Comparison of ENCODE assay signal across 14 mouse cellular contexts in the genomic region with DNA sequence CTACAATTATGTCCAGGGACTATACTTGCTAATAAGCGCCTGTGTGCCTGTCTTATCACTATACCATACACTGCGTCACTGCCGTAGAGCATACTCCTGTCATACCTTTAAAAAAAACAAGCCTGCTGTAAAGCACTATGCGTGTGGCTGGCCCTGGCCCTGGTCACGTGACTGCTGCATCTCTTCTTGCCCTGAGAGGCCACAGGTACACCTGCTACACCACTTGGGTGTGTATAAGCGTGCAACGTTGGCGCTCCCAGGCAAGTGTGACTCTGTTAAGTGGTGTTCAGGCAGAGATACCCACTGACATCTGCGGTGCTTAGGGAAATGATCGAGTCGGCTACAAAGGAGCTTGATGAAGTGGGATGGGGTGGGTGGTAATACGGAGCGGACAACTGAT.
"Had no signal": no experiment of that assay in that cellular context is flagged by ENCODE, and none has a peak within 500 bp of the region (broad histone marks: within the 10 kb centered on the region; RNA-seq: fewer than 3 reads in every experiment).

No protein-coding gene starts in this region.

- H3K4me3 ChIP-seq: midbrain, embryonic 10.5 days; midbrain, embryonic 12.5 days; neural tube, embryonic 12.5 days; stomach, embryonic 15.5 days had no signal

- H3K27ac ChIP-seq: midbrain, embryonic 10.5 days; midbrain, embryonic 12.5 days; neural tube, embryonic 12.5 days; stomach, embryonic 15.5 days had no signal

- H3K9me3 ChIP-seq: midbrain, embryonic 10.5 days; midbrain, embryonic 12.5 days; neural tube, embryonic 12.5 days; stomach, embryonic 15.5 days had no signal

- DNase-seq: lung, adult 18-20 months; lung, embryonic 14.5 days; lung, postnatal 10 days; lung, postnatal 4 days; midbrain, embryonic 14.5 days; right cerebral cortex, postnatal 14 days; thymus, adult 18-20 months; thymus, postnatal 25 days; thymus, postnatal 4 days had no signal

- H3K27me3 ChIP-seq: neural tube, embryonic 12.5 days; stomach, embryonic 15.5 days had no signal

- H3K4me2 ChIP-seq: lung, embryonic 14.5 days; midbrain, embryonic 12.5 days; neural tube, embryonic 12.5 days; stomach, embryonic 15.5 days had no signal

- H3K36me3 ChIP-seq: midbrain, embryonic 10.5 days; midbrain, embryonic 12.5 days; neural tube, embryonic 12.5 days; stomach, embryonic 15.5 days had no signal

- ATAC-seq: midbrain, embryonic 16.5 days had no signal

- H3K4me1 ChIP-seq: midbrain, embryonic 10.5 days; midbrain, embryonic 12.5 days; neural tube, embryonic 12.5 days; stomach, embryonic 15.5 days had no signal

- H3K9ac ChIP-seq: lung, embryonic 14.5 days; midbrain, embryonic 12.5 days; neural tube, embryonic 12.5 days; stomach, embryonic 15.5 days had no signal
